Mouse (Mus musculus) CH12.LX (cell line): ENCODE data around the gene Rgs3. TPM values are rescaled to one million over a fixed set of nuclear protein-coding genes. Genes with fewer than 3 reads are reported as not detected.

Source experiments
- DNase-seq: peaks from one replicate; pipeline ENCODE4 v3.0.0-alpha.2; 2013; ENCODE audit errors: extremely low read depth
- H3K27ac ChIP-seq: 2 replicates; pipeline ENCODE4 v1.5.1; 2012; ENCODE audit warnings: low read depth, mild to moderate bottlenecking, control low read depth, moderate library complexity; ENCODE audit not compliant: insufficient read depth
- H3K27me3 ChIP-seq: replicated peaks from 2 replicates; pipeline ENCODE3; 2012; ENCODE audit warnings: inconsistent platforms
- H3K36me3 ChIP-seq, 2 experiments: replicated peaks in 1 of 2; 2 replicates each; pipeline versions ENCODE3 to v1.6.1; 2012; ENCODE audit warnings: inconsistent platforms in 1 of 2, low read length in 1 of 2, mild to moderate bottlenecking in 1 of 2, mixed read lengths in 1 of 2, moderate library complexity in 1 of 2; ENCODE audit not compliant: control insufficient read depth in 1 of 2, insufficient read depth in 1 of 2
- H3K4me1 ChIP-seq, 2 experiments: 2 replicates each; pipeline ENCODE4 v1.6.1; 2012; ENCODE audit warnings: inconsistent platforms in 1 of 2, moderate library complexity in 1 of 2; ENCODE audit not compliant: insufficient read depth in 2 of 2, control insufficient read depth in 1 of 2
- H3K4me2 ChIP-seq: 2 replicates; pipeline ENCODE4 v1.6.1; 2012; ENCODE audit warnings: low read depth, mild to moderate bottlenecking, control low read depth; ENCODE audit not compliant: poor library complexity, insufficient read depth, severe bottlenecking
- H3K4me3 ChIP-seq, 3 experiments: fragments of 150-350 bp in 1 of 3; sonication (generic) in 1 of 3; replicated peaks in 1 of 3; 2 replicates each; pipeline versions ENCODE3 to v1.5.1; 2011 to 2012; ENCODE audit warnings: low read depth in 2 of 3, low read length in 2 of 3, mild to moderate bottlenecking in 2 of 3, moderate library complexity in 2 of 3, control low read depth in 1 of 3, improper control_type of control experiment in 1 of 3, inconsistent platforms in 1 of 3, mixed read lengths in 1 of 3; ENCODE audit not compliant: poor library complexity in 1 of 3
- H3K79me2 ChIP-seq: replicated peaks from 2 replicates; pipeline ENCODE4 v1.6.1; 2012; ENCODE audit warnings: mild to moderate bottlenecking, moderate library complexity; ENCODE audit not compliant: control insufficient read depth, poor library complexity, insufficient read depth, severe bottlenecking; ENCODE audit errors: extremely low read depth
- H3K9ac ChIP-seq: 2 replicates; pipeline ENCODE4 v1.6.1; 2012; ENCODE audit warnings: low read depth, mild to moderate bottlenecking, control low read depth, moderate library complexity; ENCODE audit not compliant: insufficient read depth
- H3K9me3 ChIP-seq: replicated peaks from 2 replicates; pipeline ENCODE3; 2012; ENCODE audit warnings: low read length, inconsistent platforms, mixed read lengths
- CHD1 ChIP-seq: IDR thresholded peaks from 2 replicates; pipeline ENCODE4 v1.6.1; 2012; ENCODE audit warnings: low read depth, low read length, improper control_type of control experiment, inconsistent platforms
- CTCF ChIP-seq, 2 experiments: IDR thresholded peaks in 1 of 2; conservative IDR thresholded peaks in 1 of 2; 2 replicates each; pipeline ENCODE4 v1.5.1; 2011 to 2012; ENCODE audit warnings: low read depth in 2 of 2, low read length in 2 of 2, improper control_type of control experiment in 1 of 2, inconsistent platforms in 1 of 2, mild to moderate bottlenecking in 1 of 2, moderate library complexity in 1 of 2
- E2F4 ChIP-seq: IDR thresholded peaks from 2 replicates; pipeline ENCODE4 v1.6.1; 2011; ENCODE audit warnings: low read depth, low read length, improper control_type of control experiment; ENCODE audit not compliant: insufficient replicate concordance
- ETS1 ChIP-seq: conservative IDR thresholded peaks from 2 replicates; pipeline ENCODE4 v1.6.1; 2012; ENCODE audit warnings: low read depth, mild to moderate bottlenecking, inconsistent platforms, low read length, improper control_type of control experiment, moderate library complexity
- JUN ChIP-seq: IDR thresholded peaks from 2 replicates; pipeline ENCODE4 v1.6.1; 2011; ENCODE audit warnings: low read depth, mild to moderate bottlenecking, low read length, improper control_type of control experiment, moderate library complexity; ENCODE audit not compliant: insufficient read depth
- KAT2A ChIP-seq: IDR thresholded peaks from 2 replicates; pipeline ENCODE4 v1.6.1; 2012; ENCODE audit warnings: low read length, improper control_type of control experiment, inconsistent platforms; ENCODE audit not compliant: insufficient replicate concordance
- MAX ChIP-seq: IDR thresholded peaks from 2 replicates; pipeline ENCODE4 v1.6.1; 2011; ENCODE audit warnings: low read length, improper control_type of control experiment
- MAZ ChIP-seq: IDR thresholded peaks from 2 replicates; pipeline ENCODE4 v1.6.1; 2012; ENCODE audit warnings: low read depth, mild to moderate bottlenecking, inconsistent platforms, low read length, improper control_type of control experiment, moderate library complexity
- MEF2A ChIP-seq: IDR thresholded peaks from 2 replicates; pipeline ENCODE4 v1.6.1; 2014; ENCODE audit warnings: low read depth, mild to moderate bottlenecking, inconsistent platforms, low read length, improper control_type of control experiment, borderline replicate concordance
- MXI1 ChIP-seq: IDR thresholded peaks from 2 replicates; pipeline ENCODE4 v1.6.1; 2011; ENCODE audit warnings: mild to moderate bottlenecking, low read depth, low read length, improper control_type of control experiment
- NRF1 ChIP-seq: IDR thresholded peaks from 2 replicates; pipeline ENCODE4 v1.6.1; 2014; ENCODE audit warnings: low read depth, mild to moderate bottlenecking, inconsistent platforms, low read length, improper control_type of control experiment, moderate library complexity
- PAX5 ChIP-seq: IDR thresholded peaks from 2 replicates; pipeline ENCODE4 v1.6.1; 2012; ENCODE audit warnings: low read length, inconsistent platforms, mixed read lengths
- POLR2AphosphoS2 ChIP-seq: IDR thresholded peaks from 2 replicates; pipeline ENCODE4 v1.6.1; 2011; ENCODE audit warnings: low read depth, low read length, improper control_type of control experiment
- RAD21 ChIP-seq: IDR thresholded peaks from 2 replicates; pipeline ENCODE4 v1.6.1; 2011; ENCODE audit warnings: low read depth, mild to moderate bottlenecking, low read length, improper control_type of control experiment, moderate library complexity
- RCOR1 ChIP-seq: conservative IDR thresholded peaks from 2 replicates; pipeline ENCODE4 v1.6.1; 2012; ENCODE audit warnings: low read depth, mild to moderate bottlenecking, inconsistent platforms, low read length, improper control_type of control experiment
- SIN3A ChIP-seq: IDR thresholded peaks from 2 replicates; pipeline ENCODE4 v1.6.1; 2012; ENCODE audit warnings: low read length, improper control_type of control experiment, inconsistent platforms
- TBP ChIP-seq: conservative IDR thresholded peaks from 2 replicates; pipeline ENCODE4 v1.6.1; 2011; ENCODE audit warnings: low read depth, low read length, improper control_type of control experiment
- TCF12 ChIP-seq: IDR thresholded peaks from 2 replicates; pipeline ENCODE4 v1.6.1; 2014; ENCODE audit warnings: low read depth, mild to moderate bottlenecking, inconsistent platforms, low read length, improper control_type of control experiment
- UBTF ChIP-seq: IDR thresholded peaks from 2 replicates; pipeline ENCODE4 v1.6.1; 2012; ENCODE audit warnings: low read depth, mild to moderate bottlenecking, inconsistent platforms, low read length, improper control_type of control experiment, moderate library complexity
- USF2 ChIP-seq: conservative IDR thresholded peaks from 2 replicates; pipeline ENCODE4 v1.6.1; 2011; ENCODE audit warnings: low read depth, low read length, improper control_type of control experiment
- ZNF384 ChIP-seq: IDR thresholded peaks from 2 replicates; pipeline ENCODE4 v1.6.1; 2012; ENCODE audit warnings: low read depth, low read length, improper control_type of control experiment, inconsistent platforms
- dilution Hi-C: fragments of 300-500 bp; cut with MboI; formaldehyde crosslinking; loops from 2 replicates; pipeline ENCODE4 v1.14.3; 2020; ENCODE audit warnings: low sequenced_read_pairs; ENCODE audit not compliant: extremely low pct_unique_long_range_greater_than_20kb, extremely low pct_ligation_motif_present
- in situ Hi-C: fragments of 300-500 bp; cut with MboI; formaldehyde crosslinking; loops from 3 replicates; pipeline ENCODE4 v1.14.3; 2019; ENCODE audit warnings: low sequenced_read_pairs, low pct_ligation_motif_present, low pct_unique_long_range_greater_than_20kb, mixed read lengths
- polyA plus RNA-seq: library from polyadenylated mRNA; unstranded; fragments of >175 nt; gene quantifications from 2 replicates; pipeline ENCODE4 v1.2.1, GENCODE M21; 2012; ENCODE audit warnings: low read depth; ENCODE audit not compliant: insufficient read length
- total RNA-seq, 2 experiments: library from RNA; depleted of rRNA; stranded (reverse); fragments of 300-350 nt in 1 of 2; fragments of >200 nt in 1 of 2; gene quantifications; 2 replicates each; pipeline ENCODE4 v1.2.3; 2012 to 2014

The Rgs3 gene
- total and polyA plus RNA-seq, 3 experiments: 3.3 to 6.0 (median 3.5) TPM

DNA sequence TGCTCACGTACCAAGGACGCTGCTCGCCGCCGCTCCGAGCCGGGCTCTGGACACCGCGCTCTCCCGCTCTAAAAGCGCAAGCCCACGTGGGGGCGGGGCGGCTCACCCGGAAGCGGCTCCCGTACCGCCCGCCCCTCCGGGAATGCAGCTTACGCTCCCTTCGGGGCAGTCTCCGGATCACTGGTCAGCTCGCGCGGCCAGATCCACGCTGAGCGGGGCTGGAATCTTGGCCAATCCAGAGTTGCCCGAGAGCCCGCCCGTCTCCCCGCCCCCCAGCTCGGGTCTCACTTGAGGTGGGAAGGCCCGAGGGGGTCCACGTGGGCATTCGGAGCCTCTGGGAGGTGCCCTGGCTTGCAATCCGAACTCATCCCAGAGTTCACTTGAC lies 39.8 kb upstream of the Rgs3 start, which contains the start of gene Alad (continued):
- peak; percentile 40; the same call in 1 of the 2 replicates for TF ChIP-seq KAT2A
- TF ChIP-seq NRF1: peak; percentile 43; the same call in 1 of the 2 replicates
- no peak for TF ChIP-seq PAX5
- TF ChIP-seq MXI1: peak; percentile 99
- TF ChIP-seq MAZ: peak; percentile 79; the same call in 1 of the 2 replicates
- no peak for TF ChIP-seq RAD21
- no peak for TF ChIP-seq JUN
- TF ChIP-seq MAX: peak; percentile 87
- peak; percentile 97 for TF ChIP-seq SIN3A
- no peak for TF ChIP-seq ZNF384
- no peak; the same call in none of the 2 replicates for TF ChIP-seq TCF12
- no peak for TF ChIP-seq UBTF

GRCm38 (mm10) chr4:62520892-62521400 lies 38.7 kb upstream of the Rgs3 start:
- dilution Hi-C loops: no loop called here
- peaks cover 5% of the 10 kb centered on the region for H3K79me2 ChIP-seq
- H3K36me3 ChIP-seq: peaks cover 4 to 26% of the 10 kb centered on the region in 2 experiments
- H3K4me2 ChIP-seq: no peak overlapping the region
- TF ChIP-seq MXI1: 0 out of 2 replicates have a peak, but pooled peaks have one; percentile 34
- no peak for TF ChIP-seq E2F4
- TF ChIP-seq JUN: no peak
- no peak for TF ChIP-seq USF2
- TF ChIP-seq ETS1: no peak
- no peak for TF ChIP-seq RCOR1
- 0 out of 2 replicates have a peak, but pooled peaks have one; percentile 31 for TF ChIP-seq TBP
- no peak for TF ChIP-seq CTCF (conservative IDR thresholded peaks at IDR 0.05 in 1 of 2, IDR thresholded peaks at IDR 0.05 in 1 of 2; ENCODE audit: low read depth in 2 of 2, low read length in 2 of 2)
- TF ChIP-seq MEF2A: no peak
- no peak for TF ChIP-seq MAX
- TF ChIP-seq CHD1: 0 out of 2 replicates have a peak, but pooled peaks have one; percentile 56
- TF ChIP-seq POLR2AphosphoS2: peak; percentile 40; the same call in 1 of the 2 replicates
- H3K27me3 ChIP-seq: no peaks in the 10 kb centered on the region
- H3K27ac ChIP-seq: no peak overlapping the region
- 0 out of 2 replicates have a peak overlapping the region, but pooled peaks have one; percentile 89 for H3K9ac ChIP-seq
- H3K4me3 ChIP-seq: no peak overlapping the region
- no peaks in the 10 kb centered on the region for H3K9me3 ChIP-seq
- H3K4me1 ChIP-seq: peaks cover 12 to 56% of the 10 kb centered on the region in 2 experiments
- in situ Hi-C loops: no loop called here
- DNase-seq: no peak
